Mouse (Mus musculus) cerebellum, adult 2 months (tissue): ENCODE measurements around the gene Rbm8a.

ENCODE experiments used
- CTCF ChIP-seq: fragments of 200-500 bp; IDR thresholded peaks from 2 replicates; pipeline ENCODE4 v1.5.1; 2011; ENCODE audit warnings: low read depth, mild to moderate bottlenecking, control low read depth, low read length, moderate library complexity, borderline replicate concordance; ENCODE audit not compliant: insufficient read depth
- POLR2A ChIP-seq: fragments of 200-500 bp; IDR thresholded peaks from 2 replicates; pipeline ENCODE4 v1.6.1; 2011; ENCODE audit warnings: low read length, control low read depth, borderline replicate concordance; ENCODE audit not compliant: insufficient read depth

DNA sequence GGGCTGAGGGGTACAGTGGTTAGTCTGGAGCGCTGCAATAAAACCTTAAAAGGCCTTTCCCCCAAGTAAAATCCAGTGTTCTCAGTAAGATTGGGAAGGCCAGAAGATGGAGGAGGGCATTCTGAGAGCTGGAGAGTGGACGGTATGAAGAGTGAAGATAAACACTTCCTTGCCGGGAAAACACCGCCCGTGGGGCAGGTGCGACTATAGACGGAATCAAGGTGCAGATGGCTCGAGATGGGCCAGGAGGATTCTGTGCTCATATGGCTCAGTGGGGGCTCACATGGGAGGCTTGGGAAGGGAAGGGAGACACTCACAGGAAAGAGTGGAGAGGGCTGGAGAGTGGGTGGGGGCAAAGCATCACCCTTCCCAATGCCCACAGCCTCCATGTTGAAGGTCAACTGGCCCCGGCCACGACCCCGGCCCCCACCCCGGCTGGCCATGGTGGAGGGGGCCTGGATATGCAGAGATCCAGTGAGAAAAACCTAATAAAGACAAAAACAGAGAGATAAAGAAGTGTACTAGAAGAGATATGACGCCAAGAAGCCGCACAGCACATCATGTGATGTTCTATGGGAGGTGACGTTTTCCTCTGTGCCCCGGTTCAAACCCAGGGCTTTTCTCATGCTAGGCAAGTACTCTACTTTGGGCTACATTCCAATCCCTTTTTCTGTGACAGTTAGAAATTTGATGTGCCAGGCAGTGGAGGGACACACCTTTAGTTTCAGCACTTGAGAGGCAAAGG is 47.8 kb upstream of the Rbm8a start:
- TF ChIP-seq POLR2A, result no peak
- no peak for TF ChIP-seq CTCF
